Mouse (Mus musculus): ENCODE measurements around the gene Atg13.

Atg13 gene

GRCm38 (mm10) chr2:91689452-91689851, 20.9 kb downstream of the Atg13 start:
- no peak for DNase-seq

DNA sequence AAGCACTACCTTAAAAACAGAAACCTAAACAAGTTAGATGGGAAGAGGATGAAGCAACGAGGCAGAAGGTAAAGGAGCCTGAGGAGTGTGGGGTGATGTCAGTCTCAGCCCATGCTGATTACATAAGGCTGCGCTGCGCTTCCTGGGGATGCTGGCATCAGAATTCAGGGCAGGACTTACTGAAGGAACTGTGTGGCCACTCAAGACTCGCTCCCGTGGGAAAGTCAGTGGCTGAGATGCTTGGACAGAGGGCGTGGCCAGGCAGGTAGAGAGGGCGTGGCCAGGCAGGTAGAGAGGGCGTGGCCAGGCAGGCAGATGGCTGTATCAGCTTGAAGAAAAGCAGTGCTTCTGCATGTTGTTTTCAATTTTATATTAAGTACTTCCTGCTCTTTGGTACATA, 26.5 kb downstream of the Atg13 start:
- peak in 1 of 2 experiments; percentile 27 for DNase-seq

DNA sequence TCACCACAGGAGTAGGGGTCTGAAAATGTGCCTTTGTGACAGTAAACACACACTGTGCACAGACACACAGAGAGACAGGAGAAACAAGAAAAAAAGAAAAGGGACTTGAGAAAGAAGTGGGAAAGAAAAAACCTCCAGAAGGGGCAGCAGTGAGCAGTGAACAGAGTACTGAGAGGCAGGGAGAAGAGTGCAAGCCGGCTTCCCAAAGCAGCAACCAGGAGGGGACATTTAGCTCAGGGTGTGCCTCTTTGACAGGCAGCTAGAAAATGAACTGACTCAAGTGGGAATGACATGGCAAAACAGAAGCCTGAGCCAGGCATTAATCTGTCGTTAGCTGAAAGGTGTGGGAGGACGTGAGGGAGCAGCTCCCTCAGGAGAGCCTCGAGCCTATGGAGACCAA, 27.5 kb downstream of the Atg13 start:
- peak in 1 of 2 experiments; percentile 32 for DNase-seq

GRCm38 (mm10) chr2:91676961-91677360, 33.4 kb downstream of the Atg13 start:
- no peak for DNase-seq

- no peak for DNase-seq
Measured at GRCm38 (mm10) chr2:91676420-91676819, 34.0 kb downstream of the Atg13 start.

DNA sequence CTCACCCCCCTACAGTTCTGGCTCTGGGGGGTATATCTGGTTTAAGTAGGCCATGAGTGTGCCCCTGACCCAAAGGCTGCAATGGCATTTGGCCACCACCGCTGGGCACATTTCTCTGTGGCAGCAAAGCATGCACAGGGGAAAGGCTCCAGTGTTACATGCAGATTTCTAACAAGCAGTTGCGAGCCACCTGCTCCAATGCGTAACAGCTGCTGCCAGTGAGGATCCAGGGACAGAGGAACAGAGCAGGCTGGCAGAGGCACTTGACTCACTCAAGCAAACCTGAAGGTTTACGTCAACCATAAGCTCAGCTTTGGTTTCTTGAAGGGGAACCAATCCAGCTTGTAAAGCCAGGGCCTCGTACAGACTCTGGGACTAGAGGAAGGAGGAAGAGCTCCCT, 35.5 kb downstream of the Atg13 start:
- no peak for DNase-seq

DNA sequence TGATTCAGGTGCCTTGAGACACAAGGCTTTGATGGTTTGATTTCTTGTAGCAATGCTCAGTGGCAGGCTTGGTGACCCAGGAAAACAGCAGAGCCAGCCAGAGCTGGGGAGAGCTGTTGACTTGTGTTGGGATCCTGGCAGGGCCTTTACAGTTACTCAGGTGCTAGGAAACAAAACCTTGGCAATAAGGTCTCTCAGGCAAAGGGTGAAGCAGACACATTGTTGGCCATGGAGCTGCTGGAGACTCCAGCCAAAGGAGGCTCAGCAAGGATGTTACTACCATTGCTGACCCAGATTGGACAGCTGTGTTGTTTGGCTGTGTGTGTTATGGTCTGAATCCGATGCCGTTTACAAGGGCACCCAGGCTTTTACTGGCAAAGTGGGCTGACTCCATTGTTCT, 36.8 kb downstream of the Atg13 start:
- DNase-seq: no peak

GRCm38 (mm10) chr2:91670038-91670437, 40.3 kb downstream of the Atg13 start:
- DNase-seq: no peak

- no peak for DNase-seq
Measured at GRCm38 (mm10) chr2:91669326-91669725, 41.0 kb downstream of the Atg13 start.

DNA sequence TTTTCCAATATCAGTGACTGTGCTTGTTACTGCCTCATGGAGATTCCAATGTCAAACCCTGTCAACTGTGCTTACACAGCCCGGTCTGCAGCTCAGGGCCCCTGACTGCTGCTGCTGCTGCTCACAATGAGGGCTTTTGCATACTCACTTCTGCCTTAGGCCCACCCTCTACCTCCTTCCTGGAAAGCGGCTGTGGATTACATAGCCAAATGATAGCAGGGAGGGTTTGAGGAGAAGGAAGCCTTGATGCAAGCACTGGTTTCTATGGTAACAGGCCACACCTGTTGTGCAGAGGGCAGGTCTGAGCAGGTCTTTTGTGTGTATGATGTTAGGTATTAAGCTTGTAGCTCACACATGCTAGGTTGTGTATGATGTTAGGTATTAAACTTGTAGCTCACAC, 42.6 kb downstream of the Atg13 start:
- DNase-seq: no peak

DNA sequence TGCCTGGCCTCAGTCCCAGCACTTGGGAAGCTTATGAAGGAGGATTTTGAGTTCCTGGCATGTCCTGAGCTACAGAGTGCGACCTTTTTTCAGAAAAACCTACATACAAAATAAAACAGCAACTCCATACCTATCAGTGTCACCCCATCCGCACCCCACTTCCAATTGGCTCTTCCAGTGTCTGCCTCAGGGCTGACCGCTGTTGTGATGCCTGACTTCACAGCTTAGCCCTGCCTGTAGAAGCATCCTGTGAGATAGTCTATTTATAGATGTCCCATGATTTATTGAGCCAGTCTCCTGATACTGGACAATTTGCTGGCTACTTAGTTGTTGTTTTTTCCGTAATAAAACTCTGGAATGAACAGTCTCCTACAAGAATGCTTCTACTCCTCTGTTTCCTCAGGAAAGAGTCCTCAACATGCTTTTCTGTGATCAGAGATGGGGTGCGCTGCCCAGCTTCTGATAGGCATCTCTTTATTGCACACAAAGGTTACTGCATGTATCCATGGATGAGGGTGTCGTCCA, 43.9 kb downstream of the Atg13 start:
- DNase-seq: no peak

GRCm38 (mm10) chr2:91664780-91665179, 45.6 kb downstream of the Atg13 start:
- no peak for DNase-seq

DNA sequence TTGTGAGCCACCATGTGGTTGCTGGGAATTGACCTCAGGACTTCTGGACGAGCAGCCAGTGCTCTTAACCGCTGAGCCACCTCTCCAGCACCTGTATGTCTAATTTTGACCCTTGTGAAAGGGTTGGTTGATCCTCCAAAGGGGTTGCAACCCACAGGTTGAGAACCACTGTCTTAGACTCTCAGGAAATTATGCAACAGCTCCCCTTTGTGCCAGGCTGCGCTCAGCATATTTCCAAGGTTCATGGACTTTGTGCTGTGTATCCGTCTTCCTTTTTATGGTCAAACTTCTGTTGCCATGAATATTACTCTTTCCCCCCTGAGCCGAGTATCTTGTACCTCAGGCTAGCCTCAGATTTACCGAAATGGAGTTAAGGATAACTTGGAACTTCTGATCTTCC, 49.4 kb downstream of the Atg13 start:
- no peak for DNase-seq

GRCm38 (mm10) chr2:91659657-91660056, 50.7 kb downstream of the Atg13 start:
- no peak for DNase-seq

- no peak for DNase-seq
Measured at GRCm38 (mm10) chr2:91656774-91657173, 53.6 kb downstream of the Atg13 start.

DNA sequence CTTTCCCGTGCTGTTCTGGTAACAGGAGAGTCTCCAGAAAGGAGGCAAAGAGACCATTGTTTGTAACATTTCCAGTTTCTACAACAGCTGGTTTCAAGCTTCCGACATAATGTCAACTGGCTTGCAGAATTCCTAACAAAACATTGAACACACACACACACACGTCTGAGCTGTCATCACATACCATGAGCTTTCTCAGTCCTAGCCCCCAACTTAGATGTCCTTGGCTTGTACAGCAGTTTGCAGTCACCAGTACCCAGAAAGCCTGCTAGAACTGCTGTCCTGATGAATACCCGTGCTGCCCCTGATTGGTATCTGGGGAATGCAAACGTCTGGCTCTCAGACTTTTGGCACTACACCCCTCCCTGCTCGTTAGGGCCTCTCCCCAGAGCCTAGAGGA, 54.5 kb downstream of the Atg13 start:
- DNase-seq: no peak

DNA sequence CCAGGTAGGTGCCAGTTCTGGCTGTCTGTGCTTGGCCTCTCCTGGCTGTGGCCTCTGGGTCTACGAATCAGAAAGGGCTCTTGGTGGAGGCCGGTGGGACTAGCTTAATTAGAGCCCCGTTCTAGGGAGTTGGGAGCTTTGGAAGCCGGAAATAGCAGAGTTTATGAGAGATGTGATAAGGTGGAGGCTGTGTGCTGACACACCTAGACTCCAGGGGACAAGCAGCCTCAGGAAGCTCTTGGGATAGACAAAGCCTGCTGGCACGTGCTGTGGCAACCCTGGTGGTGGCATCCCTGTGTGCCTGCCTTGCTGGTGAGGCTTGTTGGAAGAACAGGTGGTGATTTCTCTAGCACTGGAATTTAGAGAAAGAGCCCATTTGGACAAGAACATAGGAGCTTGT, 55.0 kb downstream of the Atg13 start:
- DNase-seq: no peak

- no peak for DNase-seq
Measured at GRCm38 (mm10) chr2:91652863-91653262, 57.5 kb downstream of the Atg13 start.

DNA sequence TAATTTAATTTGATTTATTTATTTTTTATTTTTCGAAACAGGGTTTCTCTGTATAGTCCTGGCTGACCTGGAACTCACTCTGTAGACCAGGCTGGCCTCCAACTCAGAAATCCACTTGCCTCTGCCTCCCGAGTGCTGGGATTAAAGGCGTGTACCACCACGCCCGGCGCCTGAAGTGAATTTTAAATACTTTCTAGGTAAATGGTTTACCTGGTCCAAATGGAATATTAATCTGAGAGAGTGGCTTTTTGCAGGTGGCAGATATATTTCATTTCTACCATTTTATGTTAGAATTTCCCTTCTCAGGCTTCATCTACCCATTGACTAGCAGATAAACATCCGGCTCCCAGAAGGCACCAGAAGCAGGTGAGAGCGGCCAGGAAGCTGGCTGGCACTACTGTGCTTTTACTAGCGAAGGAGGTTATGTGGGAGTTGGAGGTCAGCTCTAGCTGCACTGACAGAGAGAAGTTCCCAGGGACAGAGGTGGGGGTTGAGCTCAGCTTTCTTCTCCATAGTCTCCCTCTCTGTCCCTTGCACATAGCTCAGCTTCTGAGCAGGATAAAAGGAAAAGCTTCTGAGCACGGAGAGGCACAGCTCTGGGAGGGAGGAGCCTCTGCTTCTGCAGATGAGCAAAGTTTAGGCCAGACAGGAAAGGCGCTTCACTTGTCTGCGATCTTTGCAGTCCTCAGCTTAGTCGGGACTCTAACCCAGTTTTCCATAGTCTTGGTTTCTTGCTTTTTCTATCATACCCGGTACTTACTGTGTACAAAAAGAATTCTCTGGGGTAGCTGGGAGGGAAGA, 58.7 kb downstream of the Atg13 start:
- DNase-seq: no peak

DNA sequence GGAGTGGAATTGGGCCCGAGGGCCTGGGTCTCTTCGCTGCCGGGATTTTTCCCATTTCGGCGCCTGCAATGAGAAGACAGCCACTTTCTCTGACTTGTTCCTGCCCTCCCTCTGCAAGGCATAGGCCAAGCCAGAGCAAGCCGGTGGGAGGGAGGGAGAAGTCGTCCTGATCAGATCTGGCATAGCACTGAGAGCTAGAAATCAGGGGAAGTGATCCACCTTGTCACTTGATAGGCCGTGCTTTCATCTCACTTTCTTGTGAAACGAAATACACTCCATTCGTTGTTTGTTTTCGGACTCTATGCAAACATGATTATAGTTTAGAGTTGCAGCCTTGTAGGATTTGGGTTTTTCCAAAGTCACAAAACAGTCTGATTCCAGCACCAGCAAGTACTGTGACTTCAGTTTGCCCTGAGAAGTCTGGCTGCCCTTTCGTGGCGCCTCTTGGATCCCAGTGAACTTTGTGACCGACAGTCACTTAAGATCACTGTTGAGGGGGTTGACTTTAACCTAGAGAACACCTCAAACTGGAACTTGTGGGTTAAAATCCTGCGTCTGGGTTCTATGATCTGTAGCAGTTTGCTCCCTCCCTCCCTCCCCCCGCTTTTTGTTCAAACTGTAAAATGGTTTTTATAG, 59.9 kb downstream of the Atg13 start:
- no peak for DNase-seq

GRCm38 (mm10) chr2:91649553-91650359, 60.6 kb downstream of the Atg13 start, which contains the start of the genes Zfp408 and Arhgap1:
Gene Zfp408, minus strand, starts transcription at chr2:91649791.
Gene Arhgap1, plus strand, starts transcription at chr2:91649860.
- DNase-seq: peak; percentile 97 to 99

DNA sequence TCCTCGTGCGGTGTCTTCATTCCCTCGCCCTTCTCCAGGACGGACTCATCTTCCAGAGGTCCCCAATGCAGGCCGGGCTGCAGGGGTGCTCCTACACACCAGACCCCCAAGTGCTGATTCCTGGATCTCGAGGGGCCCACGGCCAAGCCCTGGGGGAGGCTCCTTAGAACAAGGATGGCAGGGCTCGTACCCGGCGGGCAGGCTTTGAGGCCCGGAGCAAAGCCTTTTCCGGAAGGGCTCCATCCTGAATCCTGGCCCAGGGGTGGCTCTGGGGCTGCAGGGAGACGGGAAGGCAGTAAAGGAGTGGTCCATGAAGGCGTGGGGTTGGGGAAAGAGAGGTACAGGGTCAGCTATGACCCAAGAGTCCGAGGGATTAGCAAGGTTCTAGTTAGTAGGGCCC, 61.2 kb downstream of the Atg13 start:
- DNase-seq: no peak

DNA sequence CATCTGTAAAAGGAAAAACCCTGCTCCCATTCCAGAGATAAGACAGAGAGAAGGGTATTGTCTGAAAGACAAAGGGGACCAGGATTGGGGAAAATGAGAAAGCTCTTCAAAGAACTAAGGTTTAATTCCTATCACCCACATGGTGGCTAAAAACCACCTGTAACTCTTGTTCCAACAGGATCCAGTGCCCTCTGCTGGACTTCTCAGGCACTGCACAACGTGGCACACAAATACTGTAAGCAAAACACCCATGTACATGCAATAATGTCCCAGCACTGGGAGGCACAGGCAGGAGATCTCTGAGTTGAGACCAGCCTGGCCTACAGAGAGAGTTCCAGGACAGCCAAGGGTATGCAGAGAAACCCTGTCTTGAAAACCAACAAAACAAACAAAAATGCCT, 63.6 kb downstream of the Atg13 start:
- DNase-seq: peak; percentile 64 to 67

All from cerebellum, postnatal 36 days (tissue).